Mouse (Mus musculus): ENCODE data around the gene Bri3. TPM values are rescaled to one million over a fixed set of nuclear protein-coding genes. Genes with fewer than 3 reads are reported as not detected.

Bri3 gene
- total and polyA plus RNA-seq, 3 experiments: 21.6 to 40.5 TPM; not detected in 1

DNA sequence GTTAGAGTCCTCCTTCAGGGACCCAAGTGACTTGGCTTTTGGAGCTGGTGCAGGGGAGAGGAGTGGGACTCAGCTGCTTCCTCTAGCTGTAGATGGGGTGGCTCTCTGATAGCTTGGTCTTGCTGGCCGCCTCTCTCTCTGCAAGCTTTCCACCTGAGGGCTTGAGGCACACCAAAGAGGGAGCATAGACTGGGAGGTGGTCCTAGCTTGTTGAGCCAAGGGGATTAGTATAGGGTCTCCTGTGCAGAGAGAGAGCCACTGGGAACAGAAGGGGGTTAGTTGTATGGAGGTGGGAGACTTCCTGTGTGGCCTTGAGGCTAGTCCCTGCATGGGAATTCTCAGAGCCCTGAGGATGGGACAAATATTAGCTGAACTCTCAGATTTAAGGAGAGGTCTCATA, 12.7 kb downstream of the Bri3 start:
- Histone ChIP-seq H3K4me1 (ENCODE audit: control insufficient read depth in 1 of 2, insufficient read depth in 2 of 2, low read length in 2 of 2) (peaks cover 3% of the 10 kb centered on the region in 2 experiments; a peak in 2 of 4 replicates), H3K27ac (ENCODE audit: control insufficient read depth, low read depth, low read length) (no peak overlapping the region), H3K27me3 (ENCODE audit: control insufficient read depth in 1 of 2, insufficient read depth in 2 of 2, low read length in 2 of 2) (no peaks in the 10 kb centered on the region), H3K79me2 (ENCODE audit: control insufficient read depth, insufficient read depth, low read length, poor library complexity) (peaks cover 17% of the 10 kb centered on the region), H3K9ac (ENCODE audit: control insufficient read depth, low read depth, low read length, poor library complexity, severe bottlenecking) (peak overlapping the region; percentile 93; the same call in 1 of the 2 replicates), H3K36me3 (ENCODE audit: control insufficient read depth in 1 of 2, insufficient read depth in 2 of 2, low read length in 2 of 2) (no peaks in the 10 kb centered on the region), H3K4me3 (ENCODE audit: control insufficient read depth in 1 of 2, insufficient read depth in 1 of 2, low read depth in 2 of 2, low read length in 2 of 2) (peak overlapping the region in 1 of 2 experiments; percentile 65; a peak in 2 of 4 replicates), H3K9me3 (replicated peaks; ENCODE audit: insufficient read depth, low read length) (no peaks in the 10 kb centered on the region)
- TF ChIP-seq MYC (IDR thresholded peaks at IDR 0.05; ENCODE audit: low read depth, low read length) (no peak), MAFK (IDR thresholded peaks at IDR 0.05; ENCODE audit: borderline replicate concordance, low read depth, low read length) (no peak), CHD1 (IDR thresholded peaks at IDR 0.05; ENCODE audit: low read depth, low read length) (no peak), CHD2 (IDR thresholded peaks at IDR 0.05; ENCODE audit: low read length) (no peak), POLR2AphosphoS5 (IDR thresholded peaks at IDR 0.05; ENCODE audit: borderline replicate concordance, low read depth, low read length) (no peak), RCOR1 (IDR thresholded peaks at IDR 0.05; ENCODE audit: low read depth, low read length) (no peak), SMC3 (IDR thresholded peaks at IDR 0.05; ENCODE audit: low read depth, low read length) (no peak), RAD21 (IDR thresholded peaks at IDR 0.05; ENCODE audit: low read depth, low read length) (no peak), ELF1 (IDR thresholded peaks at IDR 0.05; ENCODE audit: low read depth, low read length) (no peak), POLR2AphosphoS2 (IDR thresholded peaks at IDR 0.05; ENCODE audit: low read length) (no peak), EP300 (IDR thresholded peaks at IDR 0.05; ENCODE audit: low read depth in 1 of 2, low read length in 2 of 2) (no peak), NRF1 (IDR thresholded peaks at IDR 0.05; ENCODE audit: insufficient read depth, low read depth, low read length, poor library complexity, severe bottlenecking) (no peak), MYB (IDR thresholded peaks at IDR 0.05; ENCODE audit: low read depth, low read length) (no peak), E2F4 (IDR thresholded peaks at IDR 0.05; ENCODE audit: borderline replicate concordance, low read depth, low read length) (no peak), KAT2A (conservative IDR thresholded peaks at IDR 0.05; ENCODE audit: low read depth, low read length) (no peak)
- no peak for DNase-seq (ENCODE audit: low read depth, low spot score)

DNA sequence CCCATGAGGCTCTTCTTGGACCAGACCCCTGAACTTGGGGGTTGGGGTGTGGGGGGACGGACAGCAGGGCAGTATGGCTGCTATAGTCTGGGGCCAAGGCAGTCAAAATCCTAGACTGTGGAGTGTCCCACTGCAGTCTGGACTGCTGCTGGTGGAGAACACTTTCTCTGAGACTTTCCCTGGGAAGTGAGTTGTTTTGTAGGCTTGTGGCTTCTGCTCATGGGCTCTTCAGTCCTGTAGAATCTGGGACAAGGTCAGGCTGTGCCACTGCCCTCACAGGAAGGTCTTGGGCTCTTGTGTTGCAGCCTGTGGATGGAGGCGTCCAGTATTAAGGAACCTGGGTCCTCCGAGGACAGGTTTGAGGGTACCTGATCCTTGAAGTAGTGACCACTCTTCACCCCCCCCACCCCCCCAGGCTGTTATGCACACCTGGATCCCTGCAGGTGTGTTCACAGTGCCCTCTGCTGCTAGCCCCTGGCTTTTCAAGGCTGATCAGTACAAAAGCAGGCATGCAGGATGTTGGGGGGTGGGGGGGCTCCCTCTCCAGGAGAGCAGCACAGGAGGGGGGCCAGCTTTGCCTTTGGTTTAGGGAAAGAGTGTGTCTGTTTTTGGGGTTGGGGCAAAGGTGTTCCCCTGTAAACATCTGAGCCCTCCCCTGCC, 13.3 kb downstream of the Bri3 start:
- TF ChIP-seq GABPA (IDR thresholded peaks at IDR 0.05; ENCODE audit: low read depth, low read length) (no peak), SIN3A (IDR thresholded peaks at IDR 0.05; ENCODE audit: low read length) (no peak), ELF1 (IDR thresholded peaks at IDR 0.05; ENCODE audit: low read depth, low read length) (no peak), TBP (IDR thresholded peaks at IDR 0.05; ENCODE audit: low read depth, low read length) (no peak), RAD21 (IDR thresholded peaks at IDR 0.05; ENCODE audit: low read depth, low read length) (no peak), POLR2AphosphoS2 (IDR thresholded peaks at IDR 0.05; ENCODE audit: low read length) (no peak), EP300 (IDR thresholded peaks at IDR 0.05; ENCODE audit: low read depth in 1 of 2, low read length in 2 of 2) (no peak), USF1 (IDR thresholded peaks at IDR 0.05; ENCODE audit: low read depth, low read length) (no peak), NELFE (IDR thresholded peaks at IDR 0.05; ENCODE audit: low read depth, low read length) (no peak), GATA1 (IDR thresholded peaks at IDR 0.05; ENCODE audit: low read depth, low read length) (no peak), BHLHE40 (IDR thresholded peaks at IDR 0.05; ENCODE audit: borderline replicate concordance, low read depth, low read length) (no peak)
- H3K79me2 ChIP-seq (ENCODE audit: control insufficient read depth, insufficient read depth, low read length, poor library complexity): peaks cover 17% of the 10 kb centered on the region
- H3K9me3 ChIP-seq (replicated peaks; ENCODE audit: insufficient read depth, low read length): no peaks in the 10 kb centered on the region
- no peak overlapping the region for H3K27ac ChIP-seq (ENCODE audit: control insufficient read depth, low read depth, low read length)
- H3K36me3 ChIP-seq (ENCODE audit: control insufficient read depth in 1 of 2, insufficient read depth in 2 of 2, low read length in 2 of 2): no peaks in the 10 kb centered on the region
- peaks cover 3% of the 10 kb centered on the region in 2 experiments; a peak in 2 of 4 replicates for H3K4me1 ChIP-seq (ENCODE audit: control insufficient read depth in 1 of 2, insufficient read depth in 2 of 2, low read length in 2 of 2)
- no peak for DNase-seq (ENCODE audit: low read depth, low spot score)
- H3K9ac ChIP-seq (ENCODE audit: control insufficient read depth, low read depth, low read length, poor library complexity, severe bottlenecking): no peak overlapping the region
- H3K4me3 ChIP-seq (ENCODE audit: control insufficient read depth in 1 of 2, insufficient read depth in 1 of 2, low read depth in 2 of 2, low read length in 2 of 2): no peak overlapping the region
- H3K27me3 ChIP-seq (ENCODE audit: control insufficient read depth in 1 of 2, insufficient read depth in 2 of 2, low read length in 2 of 2): no peaks in the 10 kb centered on the region
